Mouse (Mus musculus) liver, embryonic 14.5 days (tissue): ENCODE data around the gene Tfeb. TPM values are rescaled to one million over a fixed set of nuclear protein-coding genes. Genes with fewer than 3 reads are reported as not detected.

Source experiments
- ATAC-seq: fragments of 200-750 bp; cut with Nextera tagmentation; 2 replicates; pipeline ENCODE4 v1.8.0; 2017; ENCODE audit warnings: moderate number of reproducible peaks, mild to moderate bottlenecking, moderate library complexity; ENCODE audit not compliant: insufficient read depth
- DNase-seq, 3 experiments: peaks; one replicate each; pipeline ENCODE4 v3.0.0-alpha.2; 2012 to 2013; ENCODE audit warnings: low read depth in 3 of 3, low spot score in 3 of 3
- H3K27ac ChIP-seq: fragments of 300-500 bp; sonication (generic); 2 replicates; pipeline ENCODE4 v1.5.1; 2014; ENCODE audit warnings: moderate library complexity, mild to moderate bottlenecking, control low read depth, inconsistent platforms
- H3K27me3 ChIP-seq: fragments of 300-500 bp; sonication (generic); 2 replicates; pipeline ENCODE4 v1.6.1; 2014; ENCODE audit warnings: mild to moderate bottlenecking, low read length, moderate library complexity; ENCODE audit not compliant: control insufficient read depth, insufficient read depth
- H3K36me3 ChIP-seq: fragments of 300-500 bp; sonication (generic); replicated peaks from 2 replicates; pipeline ENCODE4 v1.6.1; 2014; ENCODE audit warnings: low read depth; ENCODE audit not compliant: control insufficient read depth, insufficient read depth
- H3K4me1 ChIP-seq, 2 experiments: fragments of 200-500 bp in 1 of 2; fragments of 300-500 bp in 1 of 2; sonication (generic) in 1 of 2; replicated peaks; 2 replicates each; pipeline ENCODE4 v1.6.1; 2012 to 2014; ENCODE audit warnings: antibody characterized with exemption in 1 of 2, inconsistent platforms in 1 of 2, low read length in 1 of 2; ENCODE audit not compliant: control insufficient read depth in 2 of 2, insufficient read depth in 2 of 2
- H3K4me2 ChIP-seq: fragments of 300-500 bp; sonication (generic); 2 replicates; pipeline ENCODE4 v1.6.1; 2014; ENCODE audit warnings: low read depth, mild to moderate bottlenecking, control low read depth, moderate library complexity
- H3K4me3 ChIP-seq, 2 experiments: fragments of 200-500 bp in 1 of 2; fragments of 300-500 bp in 1 of 2; sonication (generic) in 1 of 2; 2 replicates each; pipeline ENCODE4 v1.5.1; 2012 to 2014; ENCODE audit warnings: low read depth in 2 of 2, low read length in 2 of 2, mild to moderate bottlenecking in 2 of 2, control low read depth in 1 of 2, inconsistent platforms in 1 of 2, moderate library complexity in 1 of 2; ENCODE audit not compliant: insufficient read depth in 1 of 2
- H3K9ac ChIP-seq: fragments of 300-500 bp; sonication (generic); replicated peaks from 2 replicates; pipeline ENCODE4 v1.6.1; 2014; ENCODE audit warnings: mild to moderate bottlenecking, control low read depth, moderate library complexity
- H3K9me3 ChIP-seq: fragments of 300-500 bp; sonication (generic); 2 replicates; pipeline ENCODE4 v1.6.1; 2016; ENCODE audit warnings: low read length, mixed read lengths; ENCODE audit not compliant: control insufficient read depth
- CTCF ChIP-seq: IDR thresholded peaks from 2 replicates; pipeline ENCODE4 v1.5.1; 2016; ENCODE audit warnings: antibody characterized with exemption, low read depth, control low read depth
- EP300 ChIP-seq: IDR thresholded peaks from 2 replicates; pipeline ENCODE4 v1.6.1; 2016; ENCODE audit warnings: antibody characterized with exemption, low read depth
- WGBS: fragments of 180-500 bp; shearing (Covaris S2); extraction: QIAGEN DNeasy Blood & Tissue Kit; methylation state at CpG from one replicate; pipeline ENCODE4 v1.1.7; 2014; ENCODE audit not compliant: insufficient replicate concordance; 5-methylcytosine and 5-hydroxymethylcytosine counted together
- polyA plus RNA-seq, 2 experiments: library from polyadenylated mRNA; depleted of rRNA in 1 of 2; stranded (reverse) in 1 of 2; unstranded in 1 of 2; fragments of >200 nt; fragmentation: Nextera tagmentation in 1 of 2; extraction: Ambion mirVana in 1 of 2; gene quantifications; 2 replicates each; pipeline versions ENCODE4 v1.2.1 to v1.2.3; 2012 to 2014

Tfeb gene
- polyA plus RNA-seq, 2 experiments, result 2.4 to 3.2 TPM

- 5% methylated on average over 18 of the region's 18 CpGs for WGBS
- Histone ChIP-seq H3K4me1 (no peaks in the 10 kb centered on the region), H3K4me3 (peak within 1 kb of the TSS in 1 of 2 experiments; percentile 51; a peak in 2 of 4 replicates), H3K27me3 (peaks cover 27% of the 10 kb centered on the region), H3K36me3 (no peaks in the 10 kb centered on the region), H3K9ac (no peak within 1 kb of the TSS), H3K4me2 (peak within 1 kb of the TSS; percentile 63), H3K9me3 (no peaks in the 10 kb centered on the region), H3K27ac (no peak within 1 kb of the TSS)
- DNase-seq (no peak), ATAC-seq (no peak)
- TF ChIP-seq CTCF (no peak), EP300 (no peak)
Observed at GRCm38 (mm10) chr17:47834482-47834767, 97.6 kb downstream of the Tfeb start, which contains the start of gene Mdfi. Gene Mdfi, minus strand, starts transcription at chr17:47834691.

- Histone ChIP-seq H3K4me1 (no peaks in the 10 kb centered on the region), H3K4me3 (no peak overlapping the region), H3K27me3 (peaks cover 25% of the 10 kb centered on the region), H3K27ac (no peak overlapping the region), H3K36me3 (no peaks in the 10 kb centered on the region), H3K4me2 (no peak overlapping the region), H3K9me3 (no peaks in the 10 kb centered on the region), H3K9ac (no peak overlapping the region)
- WGBS, result 23% methylated on average over 6 of the region's 6 CpGs
- ATAC-seq (no peak), DNase-seq (no peak)
- TF ChIP-seq CTCF (no peak), EP300 (no peak)
Observed at GRCm38 (mm10) chr17:47837808-47838207, 101.0 kb downstream of the Tfeb start.

GRCm38 (mm10) chr17:47841521-47841920, 104.7 kb downstream of the Tfeb start:
- no peak overlapping the region for H3K9ac ChIP-seq
- no peaks in the 10 kb centered on the region; the same call in 1 of the 2 replicates for H3K9me3 ChIP-seq
- H3K27ac ChIP-seq, result no peak overlapping the region
- WGBS, result 69% methylated on average over 8 of the region's 8 CpGs
- H3K4me3 ChIP-seq, result no peak overlapping the region
- H3K4me2 ChIP-seq, result no peak overlapping the region
- no peaks in the 10 kb centered on the region for H3K36me3 ChIP-seq
- no peaks in the 10 kb centered on the region for H3K4me1 ChIP-seq
- DNase-seq (no peak), ATAC-seq (no peak)
- TF ChIP-seq EP300 (no peak), CTCF (no peak)
- no peaks in the 10 kb centered on the region for H3K27me3 ChIP-seq

Other genes starting within 250 kb of the Tfeb start
- gene Taf8, start 234.7 kb upstream of the Tfeb start, polyA plus RNA-seq (2012; rRNA removed), result 13.8 and 15.5 TPM in 2 replicates
- 10.4 and 11.8 TPM in 2 replicates for gene Taf8, start 234.7 kb upstream of the Tfeb start, polyA plus RNA-seq (2014; fragmentation: Nextera tagmentation; extraction: Ambion mirVana)
- 195 and 227 TPM in 2 replicates for gene Ccnd3, start 232.0 kb upstream of the Tfeb start, polyA plus RNA-seq (2012; rRNA removed)
- gene Ccnd3, start 232.0 kb upstream of the Tfeb start, polyA plus RNA-seq (2014; fragmentation: Nextera tagmentation; extraction: Ambion mirVana), result 379 and 451 TPM in 2 replicates
- 9.8 and 12.5 TPM in 2 replicates for gene Bysl, start 125.5 kb upstream of the Tfeb start, polyA plus RNA-seq (2012; rRNA removed)
- gene Bysl, start 125.5 kb upstream of the Tfeb start, polyA plus RNA-seq (2014; fragmentation: Nextera tagmentation; extraction: Ambion mirVana), result 13.3 and 14.3 TPM in 2 replicates
- 20.7 and 23.1 TPM in 2 replicates for gene Med20, start 125.4 kb upstream of the Tfeb start, polyA plus RNA-seq (2012; rRNA removed)
- gene Med20, start 125.4 kb upstream of the Tfeb start, polyA plus RNA-seq (2014; fragmentation: Nextera tagmentation; extraction: Ambion mirVana), result 23.2 and 25.7 TPM in 2 replicates
- 0.86 and 0.95 TPM in 2 replicates for gene Gm20517, start 125.4 kb upstream of the Tfeb start, polyA plus RNA-seq (2012; rRNA removed)
- gene Gm20517, start 125.4 kb upstream of the Tfeb start, polyA plus RNA-seq (2014; fragmentation: Nextera tagmentation; extraction: Ambion mirVana), result 0.86 and 1.7 TPM in 2 replicates
- gene Usp49, start 106.3 kb upstream of the Tfeb start, polyA plus RNA-seq (2012; rRNA removed), result 6.4 and 6.6 TPM in 2 replicates
- 2.9 and 3.9 TPM in 2 replicates for gene Usp49, start 106.3 kb upstream of the Tfeb start, polyA plus RNA-seq (2014; fragmentation: Nextera tagmentation; extraction: Ambion mirVana)
- 63.2 and 88.6 TPM in 2 replicates for gene Tomm6, start 48.6 kb upstream of the Tfeb start, polyA plus RNA-seq (2012; rRNA removed)
- 244 and 251 TPM in 2 replicates for gene Tomm6, start 48.6 kb upstream of the Tfeb start, polyA plus RNA-seq (2014; fragmentation: Nextera tagmentation; extraction: Ambion mirVana)
- 3.0 and 3.7 TPM in 2 replicates for gene Frs3, start 48.0 kb upstream of the Tfeb start, polyA plus RNA-seq (2012; rRNA removed)
- 0.67 and 0.91 TPM in 2 replicates for gene Frs3, start 48.0 kb upstream of the Tfeb start, polyA plus RNA-seq (2014; fragmentation: Nextera tagmentation; extraction: Ambion mirVana)
- gene Gm21981, start 42.6 kb upstream of the Tfeb start, polyA plus RNA-seq (2012; rRNA removed), result 0.18 and 0.32 TPM in 2 replicates
- gene Gm21981, start 42.6 kb upstream of the Tfeb start, polyA plus RNA-seq (2014; fragmentation: Nextera tagmentation; extraction: Ambion mirVana), result 0.30 TPM in 1 of 2 replicates, not detected in the other
- 0.11 TPM in 1 of 2 replicates, not detected in the other for gene Prickle4, start 42.3 kb upstream of the Tfeb start, polyA plus RNA-seq (2012; rRNA removed)
- gene Prickle4, start 42.3 kb upstream of the Tfeb start, polyA plus RNA-seq (2014; fragmentation: Nextera tagmentation; extraction: Ambion mirVana), result 0.23 TPM in 1 of 2 replicates, not detected in the other
- not detected in 2 replicates for gene Pgc, start 10.2 kb upstream of the Tfeb start, polyA plus RNA-seq (2012; rRNA removed)
- gene Pgc, start 10.2 kb upstream of the Tfeb start, polyA plus RNA-seq (2014; fragmentation: Nextera tagmentation; extraction: Ambion mirVana), result not detected in 2 replicates
- gene Mdfi, start 97.7 kb downstream of the Tfeb start, polyA plus RNA-seq (2012; rRNA removed), result 5.2 and 7.1 TPM in 2 replicates
- 1.7 and 1.9 TPM in 2 replicates for gene Mdfi, start 97.7 kb downstream of the Tfeb start, polyA plus RNA-seq (2014; fragmentation: Nextera tagmentation; extraction: Ambion mirVana)
- 9.4 and 10.1 TPM in 2 replicates for gene Foxp4, start 187.6 kb downstream of the Tfeb start, polyA plus RNA-seq (2012; rRNA removed)
- 3.5 and 4.7 TPM in 2 replicates for gene Foxp4, start 187.6 kb downstream of the Tfeb start, polyA plus RNA-seq (2014; fragmentation: Nextera tagmentation; extraction: Ambion mirVana)